Mouse (Mus musculus): ENCODE measurements at regions not wholly inside any gene's neighbourhood (a gene's known extent, or its start where the extent isn't known, plus 50 kb on each side); places are given as distances from the start of the nearest gene placed in this dataset.
A peak's percentile ranks its signal among the peaks of the same experiment; 100 is the strongest.

DNA sequence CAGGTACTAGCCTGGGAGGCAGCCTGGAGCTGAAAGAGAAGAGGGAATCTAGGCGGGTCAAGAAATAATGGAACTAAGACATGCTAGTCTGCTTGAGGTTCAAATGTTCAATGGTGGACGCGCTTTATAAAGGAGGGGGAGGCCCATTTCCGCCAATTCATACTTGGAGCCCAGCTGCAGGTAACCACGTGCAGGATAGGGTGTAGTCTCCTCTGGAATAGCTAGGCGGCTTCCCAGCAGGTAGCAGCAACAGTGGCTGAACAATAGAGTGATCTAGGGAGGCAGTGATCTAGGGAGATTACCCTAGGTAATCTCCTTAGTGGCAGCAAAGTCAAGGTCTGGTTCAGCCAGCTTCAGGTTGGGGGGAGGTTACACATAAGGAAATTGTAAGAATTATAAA lies 134.6 kb downstream of the Sh2d4b start:
- DNase-seq: no peak

DNA sequence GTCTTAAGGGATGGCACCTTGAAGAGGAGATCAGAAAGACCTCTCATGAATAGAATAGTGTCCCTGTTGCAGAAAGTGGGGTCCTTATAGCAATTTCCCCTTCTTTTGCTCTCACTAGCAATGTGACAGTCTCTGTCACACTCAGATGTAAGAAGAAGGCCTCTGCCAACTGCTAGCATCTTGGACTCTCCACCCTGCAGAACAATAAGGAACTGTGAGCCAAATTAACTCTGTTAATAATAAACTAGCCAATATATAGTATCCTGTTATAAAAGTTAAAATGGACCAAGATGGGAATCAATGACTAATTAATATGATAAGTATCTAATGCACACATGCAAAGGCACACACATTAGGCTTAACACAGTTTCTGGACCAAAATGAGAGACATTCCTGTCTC lies 152.5 kb downstream of the Sh2d4b start:
- DNase-seq: no peak

DNA sequence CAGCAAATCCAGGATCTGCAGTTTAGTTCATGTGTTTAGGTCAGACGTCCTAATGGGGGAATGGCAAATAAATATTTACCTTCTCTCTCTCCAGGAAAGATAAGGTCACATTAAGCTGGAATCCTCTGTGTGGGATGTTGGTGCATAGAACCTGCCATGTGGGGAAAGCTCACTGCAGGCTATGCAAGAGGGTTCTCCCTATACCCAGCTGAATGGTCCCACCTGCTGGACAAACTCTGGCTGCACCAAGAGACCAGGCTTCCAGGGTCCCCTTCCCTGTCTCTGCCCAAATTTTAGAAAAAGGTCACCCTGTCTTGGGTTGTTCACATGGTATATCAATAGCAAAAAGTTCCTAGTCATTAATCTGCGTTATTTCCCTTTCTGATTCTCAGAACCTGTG lies 161.2 kb downstream of the Sh2d4b start:
- DNase-seq: peak; percentile 15

DNA sequence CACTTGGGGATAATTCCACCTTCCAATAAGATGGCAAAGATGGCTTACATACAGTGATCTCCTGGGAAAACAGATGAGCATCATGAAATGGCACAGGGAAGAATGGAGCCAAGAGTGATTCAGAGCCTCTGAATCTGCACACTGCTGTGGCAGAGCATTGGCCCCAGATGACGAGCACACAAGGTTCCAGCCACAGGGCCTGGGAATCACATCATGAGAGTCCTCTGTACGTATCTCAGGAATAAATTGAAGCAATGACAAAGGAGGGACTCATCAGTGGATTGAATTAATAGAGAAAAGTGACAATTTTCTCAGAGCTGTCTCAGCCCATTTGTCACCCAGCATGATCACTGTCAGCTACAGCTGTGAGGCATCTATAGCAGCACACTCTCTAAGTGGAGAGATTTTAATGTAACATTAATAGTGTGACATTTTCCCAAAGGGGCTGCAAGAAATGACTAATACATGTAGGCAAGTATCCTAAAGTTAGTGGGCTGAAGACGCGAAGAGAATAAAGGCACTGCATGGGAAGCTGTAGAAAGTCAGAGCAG lies 184.0 kb downstream of the Sh2d4b start:
- DNase-seq: no peak

DNA sequence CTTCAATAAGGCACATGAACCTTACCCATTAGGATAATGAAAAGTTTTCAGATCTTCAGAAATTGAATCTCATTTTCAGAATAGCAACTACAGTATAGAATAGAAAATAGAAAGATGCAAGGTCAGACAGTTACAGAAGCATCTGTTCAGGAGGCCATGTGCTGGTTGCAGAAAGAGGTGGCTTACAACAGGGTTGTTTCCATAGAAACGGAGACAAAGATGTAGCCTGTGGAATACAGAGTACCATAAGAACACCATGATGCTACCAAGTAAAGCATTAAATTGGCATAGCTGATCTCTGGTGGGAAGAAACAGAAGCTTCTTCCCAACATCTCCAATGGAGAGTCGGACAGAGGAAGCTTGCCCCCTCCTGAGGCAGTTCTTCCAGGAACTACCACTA lies 185.6 kb downstream of the Sh2d4b start:
- no peak for DNase-seq

DNA sequence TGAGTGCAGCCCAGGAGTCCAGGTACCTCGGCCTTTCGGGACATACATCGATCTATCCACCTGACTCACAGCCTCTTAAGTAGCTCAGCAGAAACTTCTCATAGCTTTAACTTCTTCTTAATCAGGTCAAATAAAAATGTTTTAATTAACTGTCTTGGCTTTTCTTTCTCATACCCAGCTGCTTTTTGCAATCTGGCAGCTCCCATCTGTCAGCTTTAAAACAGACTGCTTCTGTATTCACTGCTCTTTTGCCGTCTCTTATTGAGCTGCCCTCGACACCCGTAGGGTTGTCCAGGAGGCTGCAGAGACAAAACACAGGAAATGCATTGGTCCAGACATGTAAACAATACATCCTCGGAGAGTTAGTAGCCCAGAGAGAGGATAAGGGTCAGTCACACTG lies 189.6 kb downstream of the Sh2d4b start:
- no peak for DNase-seq

DNA sequence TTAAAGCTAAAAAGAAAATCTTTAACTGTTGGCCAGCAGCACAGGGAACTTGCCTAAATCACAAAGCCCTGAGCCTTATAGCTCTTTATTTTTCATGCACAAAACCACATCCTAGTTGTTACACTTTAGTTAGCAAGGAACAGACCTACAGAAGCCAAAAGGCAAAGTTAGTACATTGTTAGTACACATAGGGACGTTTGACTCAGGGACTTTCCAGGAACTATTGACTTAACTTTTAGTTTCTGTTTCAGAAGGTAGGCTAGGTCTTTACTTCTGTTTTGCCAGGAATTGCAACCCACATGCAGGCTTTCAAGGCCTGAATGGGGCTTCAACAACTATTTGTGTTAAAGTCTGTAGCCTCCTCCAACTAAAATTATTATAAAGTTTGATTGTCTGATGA lies 211.4 kb downstream of the Sh2d4b start:
- DNase-seq: no peak

DNA sequence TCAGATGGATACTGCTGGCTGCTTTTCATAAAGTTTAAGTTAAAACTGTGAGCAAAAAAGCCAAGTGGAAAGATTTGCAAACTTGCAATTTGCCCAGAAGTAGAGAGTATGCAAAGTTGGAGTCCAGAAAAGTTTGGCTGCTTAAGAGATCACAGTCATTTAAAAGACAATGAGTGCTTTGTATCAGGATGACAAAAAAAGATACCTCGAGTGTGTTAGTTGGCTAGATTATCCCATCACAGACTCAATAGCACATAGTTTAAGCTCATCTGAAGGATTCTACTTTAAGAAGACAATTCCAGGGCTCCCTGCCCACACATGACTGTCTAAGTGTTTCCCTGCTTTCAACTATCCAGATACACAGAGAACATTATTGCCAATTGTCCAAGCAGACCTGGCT lies 239.5 kb downstream of the Sh2d4b start:
- DNase-seq: no peak

All from right cerebral cortex, postnatal 25 days (tissue).